Mouse (Mus musculus) brain, embryonic 14.5 days (tissue): ENCODE results near the gene Ric3. TPM values are rescaled to one million over a fixed set of nuclear protein-coding genes. Genes with fewer than 3 reads are reported as not detected.
A peak's percentile ranks its signal among the peaks of the same experiment; 100 is the strongest.
"Not testable (repeated sequence)": the region's sequence is repeated elsewhere in the genome, so short reads cannot be mapped to it uniquely, and the experiment has no call there.

Source experiments
- DNase-seq: peaks from one replicate; pipeline ENCODE4 v3.0.0-alpha.2; 2011; ENCODE audit warnings: low read depth
- CTCF ChIP-seq: fragments of 200-500 bp; IDR thresholded peaks from 2 replicates; pipeline ENCODE4 v1.5.1; 2012; ENCODE audit warnings: inconsistent platforms, mild to moderate bottlenecking, moderate library complexity, borderline replicate concordance; ENCODE audit not compliant: insufficient read depth, insufficient read length; ENCODE audit errors: extremely low read depth
- POLR2A ChIP-seq: fragments of 200-500 bp; IDR thresholded peaks from 2 replicates; pipeline ENCODE4 v1.6.1; 2012; ENCODE audit warnings: mild to moderate bottlenecking, inconsistent platforms, borderline replicate concordance; ENCODE audit not compliant: poor library complexity, insufficient read depth, insufficient read length, severe bottlenecking; ENCODE audit errors: extremely low read depth
- polyA plus RNA-seq: library from polyadenylated mRNA; depleted of rRNA; stranded (reverse); fragments of >200 nt; gene quantifications from 2 replicates; pipeline ENCODE4 v1.2.3, GENCODE M21; 2012

Ric3 gene
- polyA plus RNA-seq, 1 experiment, result 25.0 TPM

- no peak for DNase-seq
- TF ChIP-seq POLR2A (no peak), CTCF (no peak)
Measured at GRCm38 (mm10) chr7:109096618-109097017, 13.5 kb upstream of the Ric3 start.

- no peak for TF ChIP-seq CTCF
- no peak for TF ChIP-seq POLR2A
- DNase-seq, result no peak
Measured at GRCm38 (mm10) chr7:109094294-109094693, 11.2 kb upstream of the Ric3 start.

- DNase-seq, result not testable (repeated sequence)
Measured at GRCm38 (mm10) chr7:109091316-109091715, 8.2 kb upstream of the Ric3 start.

GRCm38 (mm10) chr7:109086946-109087345 lies 3.8 kb upstream of the Ric3 start:
- no peak for TF ChIP-seq CTCF
- no peak for TF ChIP-seq POLR2A
- DNase-seq, result no peak

GRCm38 (mm10) chr7:109083813-109084184 lies 668 bp upstream of the Ric3 start:
- TF ChIP-seq POLR2A (no peak), CTCF (no peak)
- DNase-seq, result peak; percentile 13

GRCm38 (mm10) chr7:109082269-109083112 lies 640 bp downstream of the Ric3 start:
- TF ChIP-seq POLR2A, result no peak
- TF ChIP-seq CTCF, result no peak
- DNase-seq, result peak; percentile 46

- TF ChIP-seq CTCF, result no peak
- no peak for TF ChIP-seq POLR2A
- no peak for DNase-seq
Measured at GRCm38 (mm10) chr7:109072326-109072725, 10.8 kb downstream of the Ric3 start.

GRCm38 (mm10) chr7:109069641-109070040 lies 13.5 kb downstream of the Ric3 start:
- TF ChIP-seq CTCF (no peak), POLR2A (no peak)
- no peak for DNase-seq

GRCm38 (mm10) chr7:109059536-109059935 lies 23.6 kb downstream of the Ric3 start:
- TF ChIP-seq CTCF (no peak), POLR2A (no peak)
- DNase-seq, result no peak

- no peak for DNase-seq
- TF ChIP-seq CTCF (no peak), POLR2A (no peak)
Measured at GRCm38 (mm10) chr7:109050831-109051230, 32.3 kb downstream of the Ric3 start.

GRCm38 (mm10) chr7:109045876-109046275 lies 37.3 kb downstream of the Ric3 start:
- no peak for DNase-seq
- no peak for TF ChIP-seq POLR2A
- TF ChIP-seq CTCF, result no peak

- DNase-seq, result peak; percentile 88
Measured at GRCm38 (mm10) chr7:109039445-109039844, 43.7 kb downstream of the Ric3 start.

GRCm38 (mm10) chr7:109038987-109039386 lies 44.1 kb downstream of the Ric3 start:
- TF ChIP-seq CTCF (no peak), POLR2A (no peak)
- peak; percentile 72 for DNase-seq

More at GRCm38 (mm10) chr7:109039445-109039844, 43.7 kb downstream of the Ric3 start:
- TF ChIP-seq POLR2A, result no peak
- no peak for TF ChIP-seq CTCF
